Mouse (Mus musculus): ENCODE measurements around the gene Serinc2.

DNA sequence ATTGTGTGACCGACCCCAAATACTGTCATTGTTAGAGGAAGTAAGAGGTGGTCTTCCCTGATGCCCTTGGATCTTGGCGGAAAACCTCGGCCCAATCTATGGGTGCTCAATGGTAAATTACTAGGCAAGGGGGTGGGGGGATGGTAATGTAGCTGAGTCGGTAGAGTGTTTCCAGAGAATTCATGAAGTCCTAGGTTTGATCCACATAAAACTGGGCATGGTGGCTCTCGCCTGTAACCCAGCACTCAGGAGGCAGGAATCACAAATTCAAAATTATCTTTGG, 3.2 kb downstream of the Serinc2 start:
- no peak for TF ChIP-seq CTCF (conservative IDR thresholded peaks at IDR 0.05; ENCODE audit: insufficient read depth, insufficient read length, low read depth, low read length)
- TF ChIP-seq POLR2A (IDR thresholded peaks at IDR 0.05; ENCODE audit: low read depth, low read length): no peak

All from kidney, adult 2 months (tissue).